In the genomic region with DNA sequence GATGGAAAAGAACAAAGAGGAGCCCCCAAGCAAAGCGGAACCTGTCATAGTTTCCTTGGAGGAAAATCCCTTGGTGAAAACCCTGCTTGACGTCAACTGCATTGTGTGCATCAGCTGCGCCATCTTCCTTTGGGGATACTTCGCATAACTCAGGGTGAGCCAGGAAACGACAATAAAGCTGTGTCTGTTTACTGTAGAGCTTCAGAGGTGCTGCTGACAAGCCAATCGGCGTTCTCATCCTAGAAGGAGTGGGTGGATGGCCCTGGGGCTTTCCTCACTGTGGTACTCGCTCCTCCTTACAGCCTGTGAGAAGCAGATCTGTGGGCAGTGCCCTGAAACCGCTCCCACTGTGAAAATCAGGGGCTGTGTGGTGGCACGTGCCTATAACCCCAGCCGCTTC, we compare ENCODE assay signal across 20 mouse cellular contexts. TPM values are rescaled to one million over a fixed set of nuclear protein-coding genes. Genes with fewer than 3 reads are reported as not detected.
A peak's percentile ranks its signal among the peaks of the same experiment; 100 is the strongest.
DNase-seq lines count a peak whose midpoint lies in the region; ATAC-seq lines count a peak whose summit lies in the region.
"Had no signal": no experiment of that assay in that cellular context is flagged by ENCODE, and none has a peak within 500 bp of the region (broad histone marks: within the 10 kb centered on the region; RNA-seq: fewer than 3 reads in every experiment).

No protein-coding gene starts in this region.

- H3K4me2 ChIP-seq in hindbrain, embryonic 12.5 days (replicated peaks) = no peak overlapping the region
- no peak overlapping the region for H3K4me2 ChIP-seq in neural tube, embryonic 15.5 days
- H3K4me2 ChIP-seq: neural tube, embryonic 13.5 days had no signal

- 72% methylated on average over 11 of the region's 11 CpGs for WGBS in hindbrain, embryonic 10.5 days
- WGBS in hindbrain, embryonic 12.5 days = 68% methylated on average over 11 of the region's 11 CpGs
- 66% methylated on average over 11 of the region's 11 CpGs for WGBS in neural tube, embryonic 15.5 days

- H3K4me3 ChIP-seq in hindbrain, embryonic 10.5 days = no peak overlapping the region
- H3K4me3 ChIP-seq in hindbrain, embryonic 12.5 days = no peak overlapping the region
- H3K4me3 ChIP-seq in neural tube, embryonic 15.5 days (replicated peaks) = no peak overlapping the region
- H3K4me3 ChIP-seq: forebrain, embryonic 10.5 days; gastrocnemius, adult 2 months; limb, embryonic 10.5 days; neural tube, embryonic 13.5 days had no signal

- H3K9ac ChIP-seq in hindbrain, embryonic 12.5 days = no peak overlapping the region
- H3K9ac ChIP-seq in neural tube, embryonic 15.5 days (replicated peaks) = no peak overlapping the region
- H3K9ac ChIP-seq: forebrain, postnatal 0 days; liver, postnatal 0 days; neural tube, embryonic 13.5 days had no signal

- no peaks in the 10 kb centered on the region for H3K27me3 ChIP-seq in hindbrain, embryonic 10.5 days (ENCODE audit: insufficient read depth, poor library complexity, severe bottlenecking)
- H3K27me3 ChIP-seq in hindbrain, embryonic 12.5 days = no peaks in the 10 kb centered on the region
- H3K27me3 ChIP-seq in neural tube, embryonic 15.5 days (replicated peaks) = no peaks in the 10 kb centered on the region
- H3K27me3 ChIP-seq: neural tube, embryonic 13.5 days had no signal

- peak; percentile 5 for DNase-seq in hindbrain, embryonic 10.5 days (ENCODE audit: low spot score)
- DNase-seq in CD4-positive helper T cell, adult 2 months (ENCODE audit: low read depth, low spot score) = peak; percentile 35
- peak; percentile 42 for DNase-seq in CD4-positive, CD25-positive, alpha-beta regulatory T cell, adult 2 months (ENCODE audit: low read depth, low spot score)
- DNase-seq in brain, adult 2 months (ENCODE audit: low read depth, low spot score) = peak; percentile 17
- no peak for DNase-seq in cerebellum, adult 9-10 months
- DNase-seq: adrenal gland, adult 2 months; cerebellum, adult 11 months; cerebellum, postnatal 25 days; embryo, embryonic 11 days; forebrain, postnatal 0 days; gastrocnemius, adult 2 months; kidney, adult 8-10 months; kidney, postnatal 25 days; liver, postnatal 0 days; lung, postnatal 10 days had no signal

- no peaks in the 10 kb centered on the region; the same call in 1 of the 2 replicates for H3K4me1 ChIP-seq in hindbrain, embryonic 10.5 days (replicated peaks)
- peaks cover 9% of the 10 kb centered on the region for H3K4me1 ChIP-seq in hindbrain, embryonic 12.5 days
- H3K4me1 ChIP-seq in neural tube, embryonic 15.5 days = no peaks in the 10 kb centered on the region
- H3K4me1 ChIP-seq: forebrain, embryonic 10.5 days; limb, embryonic 10.5 days had no signal

- H3K27ac ChIP-seq in hindbrain, embryonic 10.5 days = peak overlapping the region; percentile 43; the same call in 1 of the 2 replicates
- H3K27ac ChIP-seq in hindbrain, embryonic 12.5 days = no peak overlapping the region
- H3K27ac ChIP-seq in neural tube, embryonic 15.5 days (replicated peaks) = no peak overlapping the region
- H3K27ac ChIP-seq: forebrain, embryonic 10.5 days; gastrocnemius, adult 2 months; limb, embryonic 10.5 days; neural tube, embryonic 13.5 days had no signal

- ATAC-seq in hindbrain, embryonic 12.5 days (ENCODE audit: low FRiP score) = no peak
- ATAC-seq in neural tube, embryonic 15.5 days (ENCODE audit: low FRiP score) = no peak
- ATAC-seq: forebrain, postnatal 0 days; liver, postnatal 0 days had no signal

- peaks cover 22% of the 10 kb centered on the region for H3K36me3 ChIP-seq in hindbrain, embryonic 10.5 days
- peaks cover 8% of the 10 kb centered on the region; the same call in 1 of the 2 replicates for H3K36me3 ChIP-seq in hindbrain, embryonic 12.5 days
- H3K36me3 ChIP-seq in neural tube, embryonic 15.5 days = peaks cover 1% of the 10 kb centered on the region; the same call in 1 of the 2 replicates

- H3K9me3 ChIP-seq in hindbrain, embryonic 10.5 days = no peaks in the 10 kb centered on the region
- no peaks in the 10 kb centered on the region for H3K9me3 ChIP-seq in hindbrain, embryonic 12.5 days (replicated peaks)
- H3K9me3 ChIP-seq in neural tube, embryonic 15.5 days (replicated peaks) = no peaks in the 10 kb centered on the region
- H3K9me3 ChIP-seq: forebrain, embryonic 10.5 days; limb, embryonic 10.5 days; neural tube, embryonic 13.5 days had no signal

RNA-seq across cellular contexts. Expression of a gene that starts 58.5 kb away (rescaled TPM):
- 0.08 and 0.34 TPM in 2 replicates for polyA plus RNA-seq in hindbrain, embryonic 10.5 days (2016; fragmentation: Nextera tagmentation; extraction: Ambion mirVana)
- not detected in 2 replicates for polyA plus RNA-seq in hindbrain, embryonic 12.5 days (2016; fragmentation: Nextera tagmentation; extraction: Ambion mirVana)
- polyA plus RNA-seq in neural tube, embryonic 15.5 days (2015; fragmentation: Nextera tagmentation; extraction: Ambion mirVana) = 0.40 and 0.42 TPM in 2 replicates
- polyA plus RNA-seq: adrenal gland, adult 2 months; forebrain, embryonic 10.5 days; neural tube, embryonic 13.5 days had no signal
